Mouse (Mus musculus): ENCODE results near the gene Klhl29.

GRCm38 (mm10) chr12:5070131-5070530 is 305.4 kb downstream of the Klhl29 start:
- no peak for TF ChIP-seq CTCF (IDR thresholded peaks at IDR 0.05; ENCODE audit: borderline replicate concordance, control insufficient read depth, extremely low read depth, insufficient read depth, low read length, poor library complexity)
- no peak for TF ChIP-seq POLR2A (IDR thresholded peaks at IDR 0.05; ENCODE audit: control insufficient read depth, extremely low read depth, insufficient read depth, low read length, poor library complexity)
